Mouse (Mus musculus) CH12.LX (cell line): ENCODE measurements at regions not wholly inside any gene's neighbourhood (a gene's known extent, or its start where the extent isn't known, plus 50 kb on each side); places are given as distances from the start of the nearest gene placed in this dataset.
A peak's percentile ranks its signal among the peaks of the same experiment; 100 is the strongest.

Source experiments
- DNase-seq: peaks from one replicate; pipeline ENCODE4 v3.0.0-alpha.2; 2013; ENCODE audit errors: extremely low read depth
- H3K27ac ChIP-seq: 2 replicates; pipeline ENCODE4 v1.5.1; 2012; ENCODE audit warnings: low read depth, mild to moderate bottlenecking, control low read depth, moderate library complexity; ENCODE audit not compliant: insufficient read depth
- H3K27me3 ChIP-seq: replicated peaks from 2 replicates; pipeline ENCODE3; 2012; ENCODE audit warnings: inconsistent platforms
- H3K36me3 ChIP-seq, 2 experiments: replicated peaks in 1 of 2; 2 replicates each; pipeline versions ENCODE3 to v1.6.1; 2012; ENCODE audit warnings: inconsistent platforms in 1 of 2, low read length in 1 of 2, mild to moderate bottlenecking in 1 of 2, mixed read lengths in 1 of 2, moderate library complexity in 1 of 2; ENCODE audit not compliant: control insufficient read depth in 1 of 2, insufficient read depth in 1 of 2
- H3K4me1 ChIP-seq, 2 experiments: 2 replicates each; pipeline ENCODE4 v1.6.1; 2012; ENCODE audit warnings: inconsistent platforms in 1 of 2, moderate library complexity in 1 of 2; ENCODE audit not compliant: insufficient read depth in 2 of 2, control insufficient read depth in 1 of 2
- H3K4me2 ChIP-seq: 2 replicates; pipeline ENCODE4 v1.6.1; 2012; ENCODE audit warnings: low read depth, mild to moderate bottlenecking, control low read depth; ENCODE audit not compliant: poor library complexity, insufficient read depth, severe bottlenecking
- H3K4me3 ChIP-seq, 3 experiments: fragments of 150-350 bp in 1 of 3; sonication (generic) in 1 of 3; replicated peaks in 1 of 3; 2 replicates each; pipeline versions ENCODE3 to v1.5.1; 2011 to 2012; ENCODE audit warnings: low read depth in 2 of 3, low read length in 2 of 3, mild to moderate bottlenecking in 2 of 3, moderate library complexity in 2 of 3, control low read depth in 1 of 3, improper control_type of control experiment in 1 of 3, inconsistent platforms in 1 of 3, mixed read lengths in 1 of 3; ENCODE audit not compliant: poor library complexity in 1 of 3
- H3K79me2 ChIP-seq: replicated peaks from 2 replicates; pipeline ENCODE4 v1.6.1; 2012; ENCODE audit warnings: mild to moderate bottlenecking, moderate library complexity; ENCODE audit not compliant: control insufficient read depth, poor library complexity, insufficient read depth, severe bottlenecking; ENCODE audit errors: extremely low read depth
- H3K9ac ChIP-seq: 2 replicates; pipeline ENCODE4 v1.6.1; 2012; ENCODE audit warnings: low read depth, mild to moderate bottlenecking, control low read depth, moderate library complexity; ENCODE audit not compliant: insufficient read depth
- H3K9me3 ChIP-seq: replicated peaks from 2 replicates; pipeline ENCODE3; 2012; ENCODE audit warnings: low read length, inconsistent platforms, mixed read lengths
- CTCF ChIP-seq, 2 experiments: IDR thresholded peaks in 1 of 2; conservative IDR thresholded peaks in 1 of 2; 2 replicates each; pipeline ENCODE4 v1.5.1; 2011 to 2012; ENCODE audit warnings: low read depth in 2 of 2, low read length in 2 of 2, improper control_type of control experiment in 1 of 2, inconsistent platforms in 1 of 2, mild to moderate bottlenecking in 1 of 2, moderate library complexity in 1 of 2
- E2F4 ChIP-seq: IDR thresholded peaks from 2 replicates; pipeline ENCODE4 v1.6.1; 2011; ENCODE audit warnings: low read depth, low read length, improper control_type of control experiment; ENCODE audit not compliant: insufficient replicate concordance
- EP300 ChIP-seq: IDR thresholded peaks from 2 replicates; pipeline ENCODE4 v1.6.1; 2011; ENCODE audit warnings: low read length, improper control_type of control experiment
- ETS1 ChIP-seq: conservative IDR thresholded peaks from 2 replicates; pipeline ENCODE4 v1.6.1; 2012; ENCODE audit warnings: low read depth, mild to moderate bottlenecking, inconsistent platforms, low read length, improper control_type of control experiment, moderate library complexity
- JUND ChIP-seq: conservative IDR thresholded peaks from 2 replicates; pipeline ENCODE4 v1.6.1; 2011; ENCODE audit warnings: low read depth, low read length, improper control_type of control experiment
- KAT2A ChIP-seq: IDR thresholded peaks from 2 replicates; pipeline ENCODE4 v1.6.1; 2012; ENCODE audit warnings: low read length, improper control_type of control experiment, inconsistent platforms; ENCODE audit not compliant: insufficient replicate concordance
- MAFK ChIP-seq: IDR thresholded peaks from 2 replicates; pipeline ENCODE4 v1.6.1; 2011; ENCODE audit warnings: low read length, improper control_type of control experiment; ENCODE audit not compliant: insufficient replicate concordance
- MAX ChIP-seq: IDR thresholded peaks from 2 replicates; pipeline ENCODE4 v1.6.1; 2011; ENCODE audit warnings: low read length, improper control_type of control experiment
- MAZ ChIP-seq: IDR thresholded peaks from 2 replicates; pipeline ENCODE4 v1.6.1; 2012; ENCODE audit warnings: low read depth, mild to moderate bottlenecking, inconsistent platforms, low read length, improper control_type of control experiment, moderate library complexity
- MEF2A ChIP-seq: IDR thresholded peaks from 2 replicates; pipeline ENCODE4 v1.6.1; 2014; ENCODE audit warnings: low read depth, mild to moderate bottlenecking, inconsistent platforms, low read length, improper control_type of control experiment, borderline replicate concordance
- MXI1 ChIP-seq: IDR thresholded peaks from 2 replicates; pipeline ENCODE4 v1.6.1; 2011; ENCODE audit warnings: mild to moderate bottlenecking, low read depth, low read length, improper control_type of control experiment
- NELFE ChIP-seq: IDR thresholded peaks from 2 replicates; pipeline ENCODE4 v1.6.1; 2011; ENCODE audit warnings: low read depth, low read length, improper control_type of control experiment
- NRF1 ChIP-seq: IDR thresholded peaks from 2 replicates; pipeline ENCODE4 v1.6.1; 2014; ENCODE audit warnings: low read depth, mild to moderate bottlenecking, inconsistent platforms, low read length, improper control_type of control experiment, moderate library complexity
- POLR2A ChIP-seq: IDR thresholded peaks from 2 replicates; pipeline ENCODE4 v1.6.1; 2011; ENCODE audit warnings: low read depth, mild to moderate bottlenecking, improper control_type of control experiment, low read length
- POLR2AphosphoS2 ChIP-seq: IDR thresholded peaks from 2 replicates; pipeline ENCODE4 v1.6.1; 2011; ENCODE audit warnings: low read depth, low read length, improper control_type of control experiment
- RCOR1 ChIP-seq: conservative IDR thresholded peaks from 2 replicates; pipeline ENCODE4 v1.6.1; 2012; ENCODE audit warnings: low read depth, mild to moderate bottlenecking, inconsistent platforms, low read length, improper control_type of control experiment
- SIN3A ChIP-seq: IDR thresholded peaks from 2 replicates; pipeline ENCODE4 v1.6.1; 2012; ENCODE audit warnings: low read length, improper control_type of control experiment, inconsistent platforms
- SMC3 ChIP-seq: IDR thresholded peaks from 2 replicates; pipeline ENCODE4 v1.6.1; 2011; ENCODE audit warnings: low read depth, low read length, improper control_type of control experiment
- TCF12 ChIP-seq: IDR thresholded peaks from 2 replicates; pipeline ENCODE4 v1.6.1; 2014; ENCODE audit warnings: low read depth, mild to moderate bottlenecking, inconsistent platforms, low read length, improper control_type of control experiment
- UBTF ChIP-seq: IDR thresholded peaks from 2 replicates; pipeline ENCODE4 v1.6.1; 2012; ENCODE audit warnings: low read depth, mild to moderate bottlenecking, inconsistent platforms, low read length, improper control_type of control experiment, moderate library complexity
- USF1 ChIP-seq: IDR thresholded peaks from 2 replicates; pipeline ENCODE4 v1.6.1; 2014; ENCODE audit warnings: low read depth, mild to moderate bottlenecking, inconsistent platforms, low read length, improper control_type of control experiment
- ZC3H11A ChIP-seq: IDR thresholded peaks from 2 replicates; pipeline ENCODE4 v1.6.1; 2012; ENCODE audit warnings: low read depth, mild to moderate bottlenecking, inconsistent platforms, low read length, improper control_type of control experiment
- ZMIZ1 ChIP-seq: IDR thresholded peaks from 2 replicates; pipeline ENCODE4 v1.6.1; 2012; ENCODE audit warnings: low read depth, mild to moderate bottlenecking, inconsistent platforms, low read length, improper control_type of control experiment
- ZNF384 ChIP-seq: IDR thresholded peaks from 2 replicates; pipeline ENCODE4 v1.6.1; 2012; ENCODE audit warnings: low read depth, low read length, improper control_type of control experiment, inconsistent platforms
- dilution Hi-C: fragments of 300-500 bp; cut with MboI; formaldehyde crosslinking; loops from 2 replicates; pipeline ENCODE4 v1.14.3; 2020; ENCODE audit warnings: low sequenced_read_pairs; ENCODE audit not compliant: extremely low pct_unique_long_range_greater_than_20kb, extremely low pct_ligation_motif_present
- in situ Hi-C: fragments of 300-500 bp; cut with MboI; formaldehyde crosslinking; loops from 3 replicates; pipeline ENCODE4 v1.14.3; 2019; ENCODE audit warnings: low sequenced_read_pairs, low pct_ligation_motif_present, low pct_unique_long_range_greater_than_20kb, mixed read lengths

DNA sequence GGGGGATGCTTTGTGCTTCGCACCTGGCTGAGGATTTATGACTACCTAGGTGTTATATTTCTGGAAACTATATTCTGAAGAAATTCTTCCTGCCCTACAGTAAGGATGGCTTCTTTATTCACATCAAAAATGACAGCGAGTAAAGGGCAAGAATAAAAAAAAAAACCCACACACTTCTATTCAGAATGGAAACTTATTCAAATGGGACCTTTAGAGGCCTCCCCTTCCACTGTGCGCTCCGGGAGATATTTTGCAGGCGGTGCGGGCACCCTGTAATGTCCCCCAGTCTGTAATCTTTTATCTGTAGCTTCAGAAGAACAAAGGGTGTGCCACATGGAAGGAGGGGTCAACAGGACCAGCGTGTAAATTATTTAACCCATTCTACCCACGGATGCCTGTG, 618.1 kb upstream of the Gm19410 start:
- Histone ChIP-seq H3K36me3 (no peaks in the 10 kb centered on the region), H3K79me2 (no peaks in the 10 kb centered on the region), H3K27me3 (no peaks in the 10 kb centered on the region), H3K4me1 (no peaks in the 10 kb centered on the region), H3K9me3 (no peaks in the 10 kb centered on the region), H3K27ac (no peak overlapping the region), H3K9ac (no peak overlapping the region), H3K4me2 (no peak overlapping the region), H3K4me3 (no peak overlapping the region)
- dilution Hi-C loops (no loop called here), in situ Hi-C loops (no loop called here)
- DNase-seq: no peak
- TF ChIP-seq POLR2A (no peak), ZNF384 (peak; percentile 75)

DNA sequence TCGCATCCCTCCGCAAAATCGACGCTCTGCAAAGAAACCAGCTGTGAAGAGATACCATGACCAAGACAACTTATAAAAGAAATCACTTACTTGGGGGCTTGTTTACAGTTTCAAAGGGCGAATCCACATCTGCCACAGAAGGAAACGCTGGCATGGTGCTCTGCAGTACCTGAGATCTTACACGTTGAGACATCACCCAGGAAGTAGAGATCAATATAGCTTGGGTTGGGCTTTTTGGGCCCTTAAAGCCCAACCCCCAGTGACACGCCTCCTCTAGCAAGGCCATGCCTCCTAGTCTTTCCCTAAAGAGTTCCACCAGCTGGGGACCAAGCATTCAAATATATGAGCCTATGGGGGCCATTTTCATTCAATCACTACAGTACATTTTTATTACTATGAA, 617.6 kb upstream of the Gm19410 start:
- Histone ChIP-seq H3K9ac (no peak overlapping the region), H3K36me3 (no peaks in the 10 kb centered on the region), H3K9me3 (no peaks in the 10 kb centered on the region), H3K4me3 (no peak overlapping the region), H3K27me3 (no peaks in the 10 kb centered on the region), H3K4me1 (no peaks in the 10 kb centered on the region), H3K79me2 (no peaks in the 10 kb centered on the region), H3K4me2 (no peak overlapping the region), H3K27ac (no peak overlapping the region)
- DNase-seq: no peak
- in situ Hi-C loops: no loop called here
- no peak for TF ChIP-seq MEF2A
- no peak for TF ChIP-seq NRF1
- no peak for TF ChIP-seq TCF12
- TF ChIP-seq ZNF384: no peak
- TF ChIP-seq USF1: no peak
- no peak for TF ChIP-seq SMC3
- no peak for TF ChIP-seq ZC3H11A
- no peak for TF ChIP-seq RCOR1
- no peak for TF ChIP-seq POLR2AphosphoS2
- no peak for TF ChIP-seq ETS1
- no peak for TF ChIP-seq SIN3A
- dilution Hi-C loops: no loop called here

GRCm38 (mm10) chr8:35152585-35152984, 613.0 kb upstream of the Gm19410 start:
- Histone ChIP-seq H3K36me3 (no peaks in the 10 kb centered on the region), H3K4me3 (no peak overlapping the region), H3K27me3 (no peaks in the 10 kb centered on the region), H3K27ac (no peak overlapping the region), H3K4me2 (no peak overlapping the region), H3K79me2 (no peaks in the 10 kb centered on the region), H3K9me3 (no peaks in the 10 kb centered on the region), H3K9ac (no peak overlapping the region)
- in situ Hi-C loops (loop anchor here (25.0 kb wide), 1 partner anchor 265 kb away; no protein-coding TSS in a partner anchor), dilution Hi-C loops (no loop called here)
- DNase-seq: no peak
- TF ChIP-seq CTCF (conservative IDR thresholded peaks at IDR 0.05 in 1 of 2, IDR thresholded peaks at IDR 0.05 in 1 of 2; ENCODE audit: low read depth in 2 of 2, low read length in 2 of 2): no peak
- no peak for TF ChIP-seq ZNF384
- no peak for TF ChIP-seq MAZ
- TF ChIP-seq UBTF: no peak
- TF ChIP-seq E2F4: no peak
- TF ChIP-seq ZMIZ1: no peak
- no peak for TF ChIP-seq MXI1
- no peak for TF ChIP-seq TCF12
- TF ChIP-seq JUND: no peak
- TF ChIP-seq SIN3A: no peak
- TF ChIP-seq MAX: no peak
- TF ChIP-seq NELFE: no peak
- TF ChIP-seq MAFK: no peak
- TF ChIP-seq KAT2A: no peak
- no peak for TF ChIP-seq ETS1
- no peak for TF ChIP-seq EP300
- TF ChIP-seq, all 38 proteins: peak for 0
- H3K4me1 ChIP-seq: no peaks in the 10 kb centered on the region
